Mouse (Mus musculus): ENCODE measurements around the gene Gm13287.
"Not testable (repeated sequence)": the region's sequence is repeated elsewhere in the genome, so short reads cannot be mapped to it uniquely, and the experiment has no call there.

The Gm13287 gene

GRCm38 (mm10) chr4:88799365-88799764 lies 3.7 kb upstream of the Gm13287 start, which contains the start of gene Gm13285:
TSS of gene Gm13285 (plus strand) at chr4:88799665.
- not testable (repeated sequence) for DNase-seq

- not testable (repeated sequence) for DNase-seq
Observed at GRCm38 (mm10) chr4:88805231-88805630, 2.2 kb downstream of the Gm13287 start, which contains the start of gene Gm13288. TSS of gene Gm13288 (plus strand) at chr4:88805531.

- DNase-seq, result not testable (repeated sequence)
Observed at GRCm38 (mm10) chr4:88805761-88806160, 2.7 kb downstream of the Gm13287 start.

- no peak for DNase-seq
Observed at GRCm38 (mm10) chr4:88815928-88816327, 12.9 kb downstream of the Gm13287 start, which contains the start of gene Ifna7. TSS of gene Ifna7 (plus strand) at chr4:88816228.

- no peak for DNase-seq
Observed at GRCm38 (mm10) chr4:88819659-88820058, 16.6 kb downstream of the Gm13287 start, which contains the start of gene Ifna11. TSS of gene Ifna11 (plus strand) at chr4:88819959.

- peak; percentile 49 for DNase-seq
Observed at GRCm38 (mm10) chr4:88822995-88823394, 19.9 kb downstream of the Gm13287 start.

GRCm38 (mm10) chr4:88827116-88827515 lies 24.1 kb downstream of the Gm13287 start, which contains the start of gene Ifna6:
TSS of gene Ifna6 (plus strand) at chr4:88827416.
- DNase-seq, result not testable (repeated sequence)

- peak; percentile 66 for DNase-seq
Observed at GRCm38 (mm10) chr4:88830523-88830922, 27.5 kb downstream of the Gm13287 start.

- not testable (repeated sequence) for DNase-seq
Observed at GRCm38 (mm10) chr4:88835225-88835624, 32.2 kb downstream of the Gm13287 start, which contains the start of gene Ifna5. TSS of gene Ifna5 (plus strand) at chr4:88835525.

- peak; percentile 40 for DNase-seq
Observed at GRCm38 (mm10) chr4:88838828-88839227, 35.8 kb downstream of the Gm13287 start.

- DNase-seq, result no peak
Observed at GRCm38 (mm10) chr4:88840058-88840457, 37.0 kb downstream of the Gm13287 start.

GRCm38 (mm10) chr4:88841438-88841911 lies 38.4 kb downstream of the Gm13287 start, which contains the start of gene Ifna4:
TSS of gene Ifna4 (plus strand) at chr4:88841861.
- no peak for DNase-seq

- no peak for DNase-seq
Observed at GRCm38 (mm10) chr4:88845334-88845733, 42.3 kb downstream of the Gm13287 start.

GRCm38 (mm10) chr4:88849698-88850097 lies 46.6 kb downstream of the Gm13287 start, which contains the start of gene Ifna1:
TSS of gene Ifna1 (plus strand) at chr4:88850087.
- DNase-seq, result no peak

GRCm38 (mm10) chr4:88851026-88851763 lies 48.1 kb downstream of the Gm13287 start:
- DNase-seq, result no peak

Data from thymus, postnatal 4 days (tissue).